Mouse (Mus musculus): Measurements from ENCODE around the gene Calm1.
"Not testable (repeated sequence)": the region's sequence is repeated elsewhere in the genome, so short reads cannot be mapped to it uniquely, and the experiment has no call there.

Calm1 gene

DNA sequence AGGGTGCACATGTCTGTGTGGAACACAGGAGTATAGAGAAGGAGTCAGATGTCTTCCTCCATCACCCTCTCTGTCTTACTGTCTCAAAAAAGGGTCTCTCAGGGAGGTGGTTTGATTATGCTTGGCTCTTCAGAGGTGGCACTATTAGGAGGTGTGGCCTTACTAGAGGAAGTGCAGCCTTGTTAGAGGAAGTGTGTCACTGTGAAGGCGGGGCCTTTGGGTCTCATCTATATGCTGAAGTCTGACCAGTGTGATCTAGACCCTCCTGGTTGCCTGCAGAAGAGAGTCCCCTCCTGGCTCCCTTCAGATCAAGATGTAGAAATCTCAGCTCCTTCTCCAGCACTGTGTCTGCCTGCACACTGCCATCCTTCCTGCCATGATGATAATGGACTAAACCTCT is 5.1 kb upstream of the Calm1 start:
- no peak for DNase-seq (ENCODE audit: low spot score in 2 of 2)

DNA sequence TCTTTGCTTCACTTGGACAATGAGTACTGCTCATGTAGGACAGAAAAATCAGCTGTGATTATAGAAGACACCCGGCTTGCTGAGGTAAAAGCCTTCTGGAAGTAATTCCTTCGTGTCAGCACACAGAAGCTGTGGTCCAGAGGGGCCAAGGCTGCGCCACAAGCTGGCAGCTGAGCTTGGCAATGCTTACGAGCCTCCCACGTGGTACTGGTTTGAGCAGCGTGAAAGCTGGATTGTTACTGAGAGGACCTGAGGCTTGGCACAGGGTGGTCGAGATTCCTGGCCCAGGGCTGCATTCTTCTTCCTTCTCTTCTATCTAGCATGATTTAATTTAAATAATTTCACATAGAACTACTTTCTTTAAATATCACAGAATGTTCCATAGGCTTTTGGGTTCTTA is 2.4 kb upstream of the Calm1 start:
- no peak for DNase-seq (ENCODE audit: low spot score in 2 of 2)

- DNase-seq (ENCODE audit: low spot score in 2 of 2) = peak; percentile 65
Measured at GRCm38 (mm10) chr12:100199891-100200644, 833 bp downstream of the Calm1 start.

- peak in 1 of 2 experiments; percentile 35 for DNase-seq (ENCODE audit: low spot score in 2 of 2)
Measured at GRCm38 (mm10) chr12:100200645-100201362, 1.6 kb downstream of the Calm1 start.

- no peak for DNase-seq (ENCODE audit: low spot score in 2 of 2)
Measured at GRCm38 (mm10) chr12:100201363-100201711, 2.1 kb downstream of the Calm1 start.

DNA sequence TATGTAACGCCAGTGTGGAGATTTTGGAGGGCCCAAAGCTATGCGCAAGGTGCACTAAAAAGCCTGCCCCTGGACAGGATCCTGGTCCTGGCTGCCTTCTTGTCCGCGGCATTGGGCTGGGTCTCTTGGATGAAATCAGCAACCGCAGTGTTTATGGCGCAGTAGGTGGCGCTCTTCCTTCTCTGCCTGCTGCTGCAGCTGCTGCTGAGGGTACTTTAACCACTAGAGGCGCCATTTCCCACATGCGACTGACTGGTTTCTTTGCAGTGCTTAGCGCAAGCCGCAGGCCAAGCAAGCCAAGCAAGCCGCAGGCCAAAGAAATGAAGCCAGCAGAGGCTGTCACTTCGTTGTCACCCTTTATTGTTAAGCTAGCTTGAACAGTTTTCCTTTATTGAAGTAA is 2.6 kb downstream of the Calm1 start:
- peak; percentile 82 to 95 for DNase-seq (ENCODE audit: low spot score in 2 of 2)

GRCm38 (mm10) chr12:100203759-100204158 is 4.5 kb downstream of the Calm1 start:
- DNase-seq (ENCODE audit: low spot score in 2 of 2) = no peak

DNA sequence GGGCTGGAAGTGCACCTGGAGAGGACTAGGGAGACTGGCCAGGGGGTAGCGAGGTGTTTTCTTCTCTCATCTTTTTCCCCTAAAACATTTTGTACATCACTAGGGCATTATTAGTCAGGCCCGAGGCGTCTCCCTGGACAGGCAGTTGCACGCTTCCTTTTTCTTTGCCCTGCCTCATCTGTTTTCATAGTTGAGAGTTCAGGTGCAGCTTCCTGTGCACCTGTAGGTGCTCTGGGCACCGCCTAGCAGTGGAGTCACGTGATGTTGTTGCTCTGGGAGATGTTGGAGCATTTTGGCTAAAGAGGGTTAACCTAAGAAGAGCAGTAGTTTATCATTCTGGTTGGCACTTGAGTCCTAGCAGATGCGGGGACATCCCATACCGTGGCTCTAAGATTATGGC is 5.9 kb downstream of the Calm1 start:
- no peak for DNase-seq (ENCODE audit: low spot score in 2 of 2)

- no peak for DNase-seq (ENCODE audit: low spot score in 2 of 2)
Measured at GRCm38 (mm10) chr12:100206521-100206920, 7.3 kb downstream of the Calm1 start.

DNA sequence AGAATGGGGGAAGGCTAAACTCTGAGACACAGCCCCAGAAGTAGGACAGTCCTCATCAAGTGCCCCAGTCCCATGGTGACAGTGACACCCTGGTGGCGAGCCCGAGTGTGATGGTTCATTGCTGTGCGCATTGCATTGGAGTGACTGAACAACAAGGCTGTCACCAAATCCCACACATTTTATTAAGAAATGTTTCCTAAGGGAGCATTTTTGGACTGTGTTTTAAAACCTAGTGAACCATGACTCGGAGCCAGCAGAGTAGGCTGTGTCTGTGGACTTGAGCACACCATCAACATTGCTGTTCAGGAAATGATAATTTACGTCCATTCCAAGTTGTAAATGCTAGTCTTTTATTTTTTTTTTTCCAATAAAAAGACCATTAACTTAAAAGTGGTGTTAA is 7.7 kb downstream of the Calm1 start:
- no peak for DNase-seq (ENCODE audit: low spot score in 2 of 2)

GRCm38 (mm10) chr12:100209701-100210478 is 10.7 kb downstream of the Calm1 start:
- no peak for DNase-seq (ENCODE audit: low spot score in 2 of 2)

DNA sequence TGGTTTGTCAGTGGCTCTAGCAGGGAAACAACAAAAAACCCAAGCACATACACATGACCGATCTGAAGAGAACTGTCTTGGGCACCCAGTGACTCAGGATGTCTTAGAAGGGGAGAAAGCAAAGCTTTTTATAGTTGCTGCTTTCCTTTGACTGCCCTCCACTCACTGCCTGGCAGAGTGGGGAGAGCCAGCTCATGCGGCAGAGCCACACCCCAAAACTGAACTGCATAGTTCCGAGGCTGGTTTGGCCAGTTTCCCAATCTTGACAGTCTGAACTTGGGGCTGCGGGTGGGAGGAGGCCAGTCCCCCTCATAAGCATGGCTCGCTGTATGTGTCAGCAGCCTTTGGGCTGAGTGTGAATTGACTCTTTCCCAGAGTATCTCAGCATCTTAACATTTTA is 11.7 kb downstream of the Calm1 start:
- no peak for DNase-seq (ENCODE audit: low spot score in 2 of 2)

DNA sequence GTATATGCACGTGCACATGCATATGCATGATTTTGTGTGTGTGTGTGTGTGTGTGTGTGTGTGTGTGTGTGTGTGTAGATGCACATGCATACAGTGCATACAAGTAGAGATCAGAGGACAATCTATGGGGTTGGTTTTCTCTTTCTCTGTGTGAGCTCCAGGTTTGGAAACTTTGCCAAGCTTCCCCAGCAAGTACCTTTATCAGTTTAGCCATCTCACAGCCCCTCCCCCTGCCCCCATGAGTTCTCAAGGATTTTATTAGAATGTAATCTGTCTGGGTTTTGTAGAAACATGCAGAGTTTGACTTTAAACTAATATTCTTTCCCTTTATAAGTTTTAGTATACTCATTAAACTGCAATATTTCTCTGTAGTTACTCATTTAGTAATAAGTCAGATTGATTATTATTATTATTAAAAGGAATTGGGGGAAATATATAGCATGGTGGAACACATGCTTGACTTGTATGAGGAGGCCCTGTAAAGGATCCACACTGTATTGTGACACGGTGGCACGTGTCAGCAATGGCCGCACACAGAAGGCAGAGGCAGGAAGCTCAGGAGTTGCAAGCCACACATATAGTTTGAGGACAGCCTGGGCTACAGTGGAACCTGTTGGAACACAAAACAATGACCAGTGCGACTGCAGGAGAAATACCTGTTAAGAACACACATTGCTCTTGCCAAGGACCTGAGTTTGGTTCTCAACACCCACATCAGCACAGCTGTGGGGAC is 12.4 kb downstream of the Calm1 start:
- DNase-seq (ENCODE audit: low spot score in 2 of 2) = no peak

DNA sequence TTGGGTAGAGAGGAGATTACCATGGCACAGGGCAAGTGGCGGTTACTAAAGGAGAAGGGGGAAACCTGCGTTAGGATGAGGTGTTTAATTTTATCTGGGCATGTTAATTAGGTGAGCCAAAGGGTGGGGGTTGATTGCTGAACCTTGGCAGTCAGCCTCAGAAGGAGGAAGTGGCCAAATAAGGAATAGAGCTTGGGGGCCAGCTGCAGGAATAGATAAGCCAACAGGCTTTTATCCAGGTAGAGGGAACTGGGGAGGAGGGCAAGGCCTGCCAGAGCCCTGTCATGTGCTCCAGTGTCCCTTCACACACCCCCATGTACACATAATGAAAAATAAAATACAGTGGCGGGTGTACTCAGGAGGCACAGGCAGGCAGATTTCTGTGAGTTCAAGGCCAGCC is 13.2 kb downstream of the Calm1 start:
- no peak for DNase-seq (ENCODE audit: low spot score in 2 of 2)

- DNase-seq (ENCODE audit: low spot score in 2 of 2) = no peak
Measured at GRCm38 (mm10) chr12:100213162-100213561, 13.9 kb downstream of the Calm1 start.

GRCm38 (mm10) chr12:100214156-100214555 is 14.9 kb downstream of the Calm1 start:
- no peak for DNase-seq (ENCODE audit: low spot score in 2 of 2)

- no peak for DNase-seq (ENCODE audit: low spot score in 2 of 2)
Measured at GRCm38 (mm10) chr12:100214738-100215137, 15.5 kb downstream of the Calm1 start.

DNA sequence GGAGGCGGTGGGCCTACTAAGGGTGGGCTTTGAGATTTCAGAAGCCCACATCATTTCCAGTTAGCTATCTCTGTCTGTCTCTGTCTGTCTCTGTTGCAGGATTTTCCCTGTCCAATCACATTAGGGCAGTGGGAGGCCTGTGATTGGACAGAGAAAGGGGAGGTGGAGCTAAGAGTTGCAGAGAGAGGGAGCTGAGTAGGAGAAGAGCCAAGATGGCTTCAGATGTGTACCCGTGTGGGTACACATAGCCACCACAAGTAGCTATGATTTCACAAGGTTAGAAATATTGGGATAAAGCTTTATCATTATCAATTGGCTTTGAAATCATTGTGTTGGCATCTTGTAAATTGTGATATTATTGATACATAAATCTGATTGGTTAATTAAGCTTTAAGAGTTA is 17.9 kb downstream of the Calm1 start:
- not testable (repeated sequence) for DNase-seq (ENCODE audit: low spot score in 2 of 2)

DNA sequence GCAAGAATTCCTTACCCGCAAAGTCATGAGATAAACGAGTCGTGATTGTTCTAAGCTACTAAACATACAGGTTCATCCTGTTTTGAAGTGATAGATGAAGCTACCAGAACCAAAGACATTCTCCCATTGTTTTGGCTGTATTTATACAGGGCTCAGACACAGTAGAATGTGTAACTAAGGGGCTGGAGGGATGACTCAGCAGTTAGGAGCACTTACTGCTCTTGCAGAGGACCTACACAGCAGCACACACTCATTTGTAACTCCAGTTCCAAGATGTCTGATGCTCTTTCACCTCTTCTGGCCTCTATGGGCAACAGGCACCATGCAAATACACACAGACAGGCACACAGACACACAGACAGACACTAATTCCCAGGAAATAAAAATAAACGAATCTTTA is 20.8 kb downstream of the Calm1 start:
- DNase-seq (ENCODE audit: low spot score in 2 of 2) = no peak

GRCm38 (mm10) chr12:100221608-100222321 is 22.5 kb downstream of the Calm1 start:
- no peak for DNase-seq (ENCODE audit: low spot score in 2 of 2)

- no peak for DNase-seq (ENCODE audit: low spot score in 2 of 2)
Measured at GRCm38 (mm10) chr12:100222322-100222993, 23.2 kb downstream of the Calm1 start.

All from thymus, postnatal 10 days (tissue).